Mouse (Mus musculus) hindbrain, embryonic 12.5 days (tissue): ENCODE measurements around the gene Col4a6. TPM values are rescaled to one million over a fixed set of nuclear protein-coding genes. Genes with fewer than 3 reads are reported as not detected.

Source experiments
- ATAC-seq: fragments of 200-750 bp; cut with Nextera tagmentation; 2 replicates; pipeline ENCODE4 v1.8.0; 2017; ENCODE audit warnings: moderate TSS enrichment; ENCODE audit not compliant: low FRiP score
- H3K27ac ChIP-seq: fragments of 300-500 bp; sonication (generic); 2 replicates; pipeline ENCODE4 v1.5.1; 2016; ENCODE audit warnings: mild to moderate bottlenecking
- H3K27me3 ChIP-seq: fragments of 300-500 bp; sonication (generic); 2 replicates; pipeline ENCODE4 v1.6.1; 2016; ENCODE audit warnings: mild to moderate bottlenecking
- H3K36me3 ChIP-seq: fragments of 300-500 bp; sonication (generic); 2 replicates; pipeline ENCODE4 v1.6.1; 2016; ENCODE audit warnings: mild to moderate bottlenecking
- H3K4me1 ChIP-seq: fragments of 300-500 bp; sonication (generic); 2 replicates; pipeline ENCODE4 v1.6.1; 2016
- H3K4me2 ChIP-seq: fragments of 300-500 bp; sonication (generic); replicated peaks from 2 replicates; pipeline ENCODE4 v1.6.1; 2016; ENCODE audit warnings: mild to moderate bottlenecking
- H3K4me3 ChIP-seq: fragments of 300-500 bp; sonication (generic); 2 replicates; pipeline ENCODE4 v1.5.1; 2016; ENCODE audit warnings: mild to moderate bottlenecking
- H3K9ac ChIP-seq: fragments of 300-500 bp; sonication (generic); 2 replicates; pipeline ENCODE4 v1.6.1; 2016; ENCODE audit warnings: mild to moderate bottlenecking, moderate library complexity
- H3K9me3 ChIP-seq: fragments of 300-500 bp; sonication (generic); replicated peaks from 2 replicates; pipeline ENCODE4 v1.6.1; 2016; ENCODE audit warnings: mild to moderate bottlenecking
- WGBS: fragments of 180-500 bp; shearing (Covaris S2); methylation state at CpG from one replicate; pipeline ENCODE4 v1.1.7; 2016; 5-methylcytosine and 5-hydroxymethylcytosine counted together
- polyA plus RNA-seq: library from polyadenylated mRNA; unstranded; fragments of >200 nt; fragmentation: Nextera tagmentation; extraction: Ambion mirVana; gene quantifications from 2 replicates; pipeline ENCODE4 v1.2.1, GENCODE M21; 2016

Col4a6 gene
- polyA plus RNA-seq, 1 experiment from 2014 or later = 3.2 TPM

DNA sequence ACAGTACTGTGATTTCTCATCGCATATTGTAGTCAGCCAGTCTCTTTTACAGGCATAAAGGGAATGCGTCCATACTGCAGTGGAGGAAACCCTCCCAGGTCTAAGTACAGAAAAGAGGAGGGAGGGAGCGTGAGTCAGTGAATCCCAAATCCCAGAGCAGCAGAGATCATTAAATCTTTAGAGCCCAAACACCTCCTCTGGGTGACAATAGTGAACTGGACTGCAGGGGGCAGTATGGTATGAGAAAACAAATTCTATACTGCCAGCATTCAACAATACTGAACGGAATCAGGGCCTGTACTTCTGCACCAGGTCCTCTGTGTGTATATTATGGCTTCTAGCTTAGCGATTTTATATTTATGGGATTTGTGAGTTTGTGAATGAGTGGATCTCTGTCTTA, 261.1 kb downstream of the Col4a6 start:
- Histone ChIP-seq H3K4me3 (no peak overlapping the region), H3K4me1 (no peaks in the 10 kb centered on the region), H3K9ac (no peak overlapping the region), H3K36me3 (no peaks in the 10 kb centered on the region), H3K27me3 (peaks cover 36% of the 10 kb centered on the region), H3K27ac (no peak overlapping the region), H3K4me2 (no peak overlapping the region), H3K9me3 (no peaks in the 10 kb centered on the region)
- ATAC-seq = 0 out of 2 replicates have a peak, but pooled peaks have one; percentile 58
- WGBS = 47% methylated on average over 5 of the region's 5 CpGs

DNA sequence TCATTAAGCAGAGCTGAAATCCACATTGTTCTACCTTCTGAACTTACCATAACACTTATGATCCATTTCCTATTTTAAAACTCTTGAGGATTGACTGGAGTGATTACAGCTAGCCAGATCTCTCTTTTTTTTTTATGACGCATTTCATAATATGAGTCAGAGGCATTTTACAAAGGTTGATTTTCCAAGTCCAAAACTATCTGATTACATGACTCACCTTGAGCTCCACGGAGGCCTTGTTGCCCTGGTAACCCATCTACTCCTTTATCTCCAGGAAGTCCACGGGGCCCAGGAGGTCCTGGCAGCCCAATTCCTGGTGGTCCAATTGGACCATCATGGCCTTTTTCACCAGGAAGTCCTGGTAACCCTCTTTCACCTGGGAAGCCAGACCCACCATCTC, 274.9 kb downstream of the Col4a6 start:
- no peak overlapping the region for H3K4me2 ChIP-seq
- 78% methylated on average over 3 of the region's 3 CpGs for WGBS
- ATAC-seq = no peak
- H3K36me3 ChIP-seq = no peaks in the 10 kb centered on the region
- H3K4me3 ChIP-seq = no peak overlapping the region
- H3K9me3 ChIP-seq = no peaks in the 10 kb centered on the region
- H3K27ac ChIP-seq = no peak overlapping the region
- no peaks in the 10 kb centered on the region for H3K4me1 ChIP-seq
- no peak overlapping the region for H3K9ac ChIP-seq
- peaks cover 36% of the 10 kb centered on the region for H3K27me3 ChIP-seq

DNA sequence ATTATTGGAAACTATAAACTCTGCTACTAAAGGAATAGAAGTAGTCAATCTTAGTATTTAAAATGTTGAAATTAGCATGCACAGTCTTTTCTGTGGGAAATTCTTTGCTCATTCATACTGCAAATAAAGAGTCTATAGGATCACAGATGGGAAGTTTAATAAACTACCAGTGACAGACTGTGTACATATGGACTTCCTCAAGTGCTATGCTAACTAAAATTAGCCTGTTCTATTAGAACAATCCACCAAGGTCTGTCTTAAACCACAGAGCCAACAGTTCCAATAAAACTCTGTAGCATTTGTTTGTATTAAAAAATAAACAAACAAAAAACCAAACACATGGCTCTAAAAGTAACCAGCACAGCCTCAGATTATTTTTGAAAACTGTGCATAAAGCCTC, 278.8 kb downstream of the Col4a6 start:
- H3K9me3 ChIP-seq = no peaks in the 10 kb centered on the region
- H3K4me3 ChIP-seq = no peak overlapping the region
- ATAC-seq = no peak
- H3K9ac ChIP-seq = no peak overlapping the region
- H3K27ac ChIP-seq = no peak overlapping the region
- no peaks in the 10 kb centered on the region for H3K4me1 ChIP-seq
- H3K4me2 ChIP-seq = no peak overlapping the region
- H3K27me3 ChIP-seq = peaks cover 51% of the 10 kb centered on the region
- no peaks in the 10 kb centered on the region for H3K36me3 ChIP-seq

DNA sequence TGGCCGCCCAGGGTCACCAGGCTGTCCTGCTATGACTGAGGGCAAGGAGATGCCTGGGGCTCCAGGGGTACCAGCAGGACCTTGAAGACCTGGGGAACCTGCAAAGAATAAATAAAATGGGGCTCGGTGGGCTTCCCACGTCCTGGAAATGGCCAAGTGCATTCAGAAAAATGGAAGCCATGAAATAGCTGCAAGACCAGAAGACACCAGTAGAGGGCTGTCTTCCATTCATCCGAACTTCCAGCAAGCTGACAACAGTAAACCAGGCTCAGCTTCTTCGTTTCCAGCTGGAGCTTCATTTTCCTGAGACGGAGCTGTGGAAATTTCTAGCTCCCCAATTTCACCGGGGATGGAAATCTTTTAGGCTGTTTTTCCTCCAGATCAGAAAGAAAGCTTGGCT, 298.5 kb downstream of the Col4a6 start:
- H3K4me2 ChIP-seq = no peak overlapping the region
- ATAC-seq = no peak
- H3K27me3 ChIP-seq = peaks cover 26% of the 10 kb centered on the region
- WGBS = 42% methylated on average over 7 of the region's 7 CpGs
- no peak overlapping the region for H3K27ac ChIP-seq
- H3K9ac ChIP-seq = no peak overlapping the region
- no peaks in the 10 kb centered on the region for H3K36me3 ChIP-seq
- H3K9me3 ChIP-seq = no peaks in the 10 kb centered on the region
- H3K4me3 ChIP-seq = no peak overlapping the region
- H3K4me1 ChIP-seq = no peaks in the 10 kb centered on the region

DNA sequence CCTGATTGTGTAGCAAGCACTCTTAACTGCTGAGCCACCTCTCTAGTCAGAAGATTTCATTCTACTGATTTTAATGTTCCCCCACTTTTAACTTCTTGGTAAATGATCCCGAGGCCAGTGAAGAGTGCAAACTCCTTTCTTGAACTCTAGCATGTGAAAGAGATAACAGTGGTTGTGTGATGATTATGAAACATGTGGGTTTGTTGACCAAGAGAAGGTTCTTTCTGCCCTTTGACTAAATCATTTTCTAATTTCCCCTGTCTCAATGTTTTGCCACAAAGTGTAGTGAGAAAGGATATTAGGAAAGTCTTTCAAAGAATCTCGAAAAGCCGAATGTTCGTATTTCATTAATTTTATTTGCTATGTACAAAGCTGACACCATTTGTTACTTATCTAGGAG, 308.8 kb downstream of the Col4a6 start:
- no peak for ATAC-seq
- no peaks in the 10 kb centered on the region for H3K4me1 ChIP-seq
- no peak overlapping the region for H3K4me3 ChIP-seq
- H3K9ac ChIP-seq = no peak overlapping the region
- H3K4me2 ChIP-seq = no peak overlapping the region
- WGBS = 94% methylated on average over 4 of the region's 4 CpGs
- no peaks in the 10 kb centered on the region for H3K9me3 ChIP-seq
- H3K36me3 ChIP-seq = no peaks in the 10 kb centered on the region
- H3K27me3 ChIP-seq = peaks cover 41% of the 10 kb centered on the region
- no peak overlapping the region for H3K27ac ChIP-seq

DNA sequence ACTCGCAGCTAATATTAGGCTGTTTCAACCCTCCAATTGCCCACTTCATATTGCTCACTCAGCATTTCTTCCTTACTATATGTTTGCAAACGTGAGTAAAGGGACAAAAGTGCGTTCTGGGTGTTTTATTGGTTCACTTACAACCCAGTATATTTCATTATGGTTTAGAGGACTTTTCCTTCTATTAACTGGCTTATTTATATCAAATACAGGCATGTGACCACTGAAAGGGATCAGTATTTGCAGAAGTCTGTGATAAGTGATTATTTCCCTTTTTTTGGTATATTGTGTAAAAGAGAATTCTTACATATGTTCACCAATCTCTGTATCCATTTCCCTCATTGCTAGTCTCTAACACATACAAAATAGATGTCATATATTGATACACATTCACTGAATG, 313.5 kb downstream of the Col4a6 start:
- Histone ChIP-seq H3K27me3 (peaks cover 13% of the 10 kb centered on the region; the same call in 1 of the 2 replicates), H3K9ac (no peak overlapping the region)
- WGBS = 73% methylated on average over 3 of the region's 3 CpGs

DNA sequence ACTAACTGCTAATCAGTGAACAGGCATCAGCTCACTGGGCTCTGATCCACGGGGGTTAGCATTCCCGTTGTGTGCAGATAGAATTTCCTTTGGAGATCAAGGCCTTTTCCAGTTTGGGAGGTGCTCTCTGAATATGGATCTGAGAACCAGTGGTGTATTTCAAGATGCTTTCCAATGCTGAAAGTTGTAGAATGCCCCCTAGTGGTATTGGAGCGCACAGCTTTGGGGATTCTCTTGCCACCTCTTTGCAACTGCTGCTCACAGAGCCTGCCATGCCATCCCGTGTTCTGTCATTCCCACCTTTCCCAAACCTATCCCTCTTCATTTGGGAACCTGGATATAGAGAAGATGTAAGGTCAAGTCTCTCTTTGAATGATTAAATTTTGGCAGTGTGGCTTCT, 315.7 kb downstream of the Col4a6 start:
- H3K9me3 ChIP-seq = no peaks in the 10 kb centered on the region
- peaks cover 27% of the 10 kb centered on the region for H3K27me3 ChIP-seq
- no peak overlapping the region for H3K4me2 ChIP-seq
- no peak overlapping the region for H3K4me3 ChIP-seq
- H3K4me1 ChIP-seq = no peaks in the 10 kb centered on the region
- no peak overlapping the region for H3K27ac ChIP-seq
- no peak for ATAC-seq
- 40% methylated on average over 4 of the region's 4 CpGs for WGBS
- H3K9ac ChIP-seq = no peak overlapping the region
- H3K36me3 ChIP-seq = no peaks in the 10 kb centered on the region

More for the DNA sequence above, 313.5 kb downstream of the Col4a6 start:
- Histone ChIP-seq H3K36me3 (no peaks in the 10 kb centered on the region), H3K4me1 (no peaks in the 10 kb centered on the region), H3K9me3 (no peaks in the 10 kb centered on the region), H3K4me3 (no peak overlapping the region), H3K4me2 (no peak overlapping the region), H3K27ac (no peak overlapping the region)
- no peak for ATAC-seq

DNA sequence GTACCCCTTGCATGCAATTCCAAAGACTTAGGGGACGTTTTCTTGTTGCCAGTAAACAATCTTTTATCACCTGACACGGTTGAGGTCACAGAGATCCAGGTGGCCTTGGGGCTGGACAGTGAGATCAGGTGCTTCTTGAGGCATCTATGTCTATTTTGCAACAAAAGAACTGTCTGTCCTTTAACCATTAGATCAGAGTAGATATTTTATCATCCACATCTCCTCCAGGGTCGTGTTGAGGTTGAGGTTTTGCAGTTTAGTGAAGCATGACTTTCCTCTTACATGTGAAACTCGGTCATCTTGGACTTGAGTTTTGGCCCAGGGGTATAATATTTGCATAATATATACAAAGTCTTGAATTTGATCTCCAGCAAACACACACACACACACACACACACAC, 316.2 kb downstream of the Col4a6 start:
- Histone ChIP-seq H3K36me3 (no peaks in the 10 kb centered on the region), H3K4me1 (no peaks in the 10 kb centered on the region), H3K9me3 (no peaks in the 10 kb centered on the region), H3K4me3 (no peak overlapping the region), H3K9ac (no peak overlapping the region), H3K27me3 (peaks cover 33% of the 10 kb centered on the region), H3K27ac (no peak overlapping the region), H3K4me2 (no peak overlapping the region)
- ATAC-seq = no peak
- WGBS = 61% methylated on average over 4 of the region's 4 CpGs

DNA sequence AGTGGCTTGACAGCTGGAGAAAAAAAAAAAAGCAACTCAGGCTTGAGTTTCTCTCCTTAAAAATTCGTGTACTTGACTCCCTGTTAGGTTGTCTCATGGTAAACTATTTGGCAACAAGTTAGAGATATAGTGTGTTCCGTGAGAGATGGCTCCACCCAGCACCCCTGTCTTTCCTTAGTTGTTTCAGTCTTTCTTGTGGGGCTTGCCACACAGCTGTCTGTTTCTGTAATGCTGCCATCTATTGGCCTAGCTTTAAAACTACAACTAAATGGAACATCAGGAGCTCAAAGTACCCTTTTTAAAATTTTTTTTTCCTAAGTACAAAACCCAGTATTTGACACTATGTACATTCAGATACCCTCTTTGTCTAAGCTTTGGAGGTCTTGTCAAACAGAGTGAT, 317.2 kb downstream of the Col4a6 start:
- Histone ChIP-seq H3K4me1 (no peaks in the 10 kb centered on the region), H3K36me3 (no peaks in the 10 kb centered on the region), H3K4me3 (no peak overlapping the region), H3K4me2 (no peak overlapping the region), H3K9me3 (no peaks in the 10 kb centered on the region), H3K27me3 (peaks cover 42% of the 10 kb centered on the region), H3K27ac (no peak overlapping the region), H3K9ac (no peak overlapping the region)
- WGBS = 15% methylated on average over 2 of the region's 2 CpGs
- ATAC-seq = no peak

DNA sequence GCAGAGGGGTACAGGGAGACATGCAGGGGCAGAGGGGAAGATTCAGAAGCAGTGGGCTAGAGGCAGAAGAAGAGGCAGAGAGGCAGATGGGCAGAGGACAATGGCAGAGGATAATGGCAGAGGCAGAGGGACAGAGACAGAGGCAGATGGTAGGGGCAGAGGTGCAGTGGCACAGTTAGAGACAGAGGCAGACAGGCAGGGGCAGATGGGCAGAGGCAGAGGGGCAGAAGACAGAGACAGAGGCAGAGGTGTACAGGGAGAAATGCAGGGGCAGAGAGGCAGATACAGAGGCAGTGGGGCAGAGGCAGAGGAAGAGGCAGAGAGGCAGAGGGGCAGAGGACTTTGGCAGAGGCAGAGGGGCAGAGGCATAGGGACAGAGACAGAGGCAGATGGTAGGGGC, 322.7 kb downstream of the Col4a6 start:
- peak overlapping the region; percentile 17; the same call in 1 of the 2 replicates for H3K27ac ChIP-seq
- no peak overlapping the region for H3K4me3 ChIP-seq
- H3K36me3 ChIP-seq = no peaks in the 10 kb centered on the region
- no peaks in the 10 kb centered on the region for H3K9me3 ChIP-seq
- H3K27me3 ChIP-seq = peaks cover 61% of the 10 kb centered on the region
- no peak overlapping the region for H3K4me2 ChIP-seq
- no peak overlapping the region for H3K9ac ChIP-seq
- peak; percentile 43; the same call in 1 of the 2 replicates for ATAC-seq
- H3K4me1 ChIP-seq = no peaks in the 10 kb centered on the region

DNA sequence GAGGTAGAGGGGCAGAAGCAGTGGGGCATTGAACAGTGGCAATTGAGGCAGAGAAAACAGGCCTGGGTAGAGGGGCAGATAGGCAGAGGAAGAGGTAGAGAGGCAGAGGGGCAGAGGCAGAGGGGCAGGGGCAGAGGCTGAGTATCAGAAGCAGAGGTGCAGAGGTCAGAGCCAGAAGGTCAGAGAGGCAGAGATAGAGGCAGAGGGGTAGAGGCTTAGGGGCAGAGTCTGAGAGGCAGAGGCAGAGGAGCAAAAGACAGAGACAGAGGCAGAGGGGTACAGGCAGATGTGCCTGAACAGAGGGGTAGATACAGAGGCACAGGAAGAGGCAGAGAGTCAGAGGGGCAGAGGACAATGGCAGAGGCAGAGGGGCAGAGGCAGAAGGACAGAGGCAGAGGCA, 323.6 kb downstream of the Col4a6 start:
- Histone ChIP-seq H3K4me3 (no peak overlapping the region), H3K36me3 (no peaks in the 10 kb centered on the region), H3K27me3 (peaks cover 54% of the 10 kb centered on the region), H3K4me2 (no peak overlapping the region), H3K9ac (no peak overlapping the region), H3K27ac (no peak overlapping the region), H3K4me1 (no peaks in the 10 kb centered on the region), H3K9me3 (no peaks in the 10 kb centered on the region)
- peak; percentile 58; the same call in 1 of the 2 replicates for ATAC-seq

DNA sequence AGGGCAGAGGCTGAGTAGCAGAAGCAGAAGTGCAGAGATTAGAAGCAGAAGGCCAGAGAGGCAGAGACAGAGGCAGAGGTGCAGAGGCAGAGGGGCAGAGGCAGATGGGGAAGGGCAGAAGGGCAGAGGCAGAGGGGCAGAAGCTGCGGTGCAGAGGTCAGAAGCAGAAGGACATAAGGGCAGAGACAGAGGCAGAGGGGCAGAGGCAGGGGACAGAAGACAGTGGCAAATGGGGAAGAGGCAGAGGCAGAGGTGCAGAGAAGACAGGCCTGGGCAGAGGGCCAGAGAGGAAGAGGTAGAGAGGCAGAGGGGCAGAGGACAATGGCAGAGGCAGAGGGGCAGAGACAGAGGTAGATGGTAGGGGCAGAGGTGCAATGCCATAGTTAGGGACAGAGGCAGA, 324.2 kb downstream of the Col4a6 start:
- Histone ChIP-seq H3K27ac (no peak overlapping the region), H3K9me3 (no peaks in the 10 kb centered on the region), H3K36me3 (no peaks in the 10 kb centered on the region), H3K4me3 (no peak overlapping the region), H3K4me1 (no peaks in the 10 kb centered on the region), H3K27me3 (peaks cover 50% of the 10 kb centered on the region), H3K9ac (no peak overlapping the region), H3K4me2 (no peak overlapping the region)
- 54% methylated on average over 1 of the region's 1 CpGs for WGBS
- no peak for ATAC-seq
